Mouse (Mus musculus): ENCODE data around the gene Stk11. TPM values are rescaled to one million over a fixed set of nuclear protein-coding genes. Genes with fewer than 3 reads are reported as not detected.

Gene Stk11
- total and polyA plus RNA-seq, 3 experiments: 47.4 to 94.9 (median 65.9) TPM

- TF ChIP-seq SMC3 (IDR thresholded peaks at IDR 0.05; ENCODE audit: low read depth, low read length) (no peak), MAX (IDR thresholded peaks at IDR 0.05; ENCODE audit: low read length) (peak; percentile 29; the same call in 1 of the 2 replicates), RCOR1 (conservative IDR thresholded peaks at IDR 0.05; ENCODE audit: low read depth, low read length) (no peak), CHD2 (IDR thresholded peaks at IDR 0.05; ENCODE audit: low read length) (no peak), PAX5 (IDR thresholded peaks at IDR 0.05; ENCODE audit: low read length) (no peak), JUND (conservative IDR thresholded peaks at IDR 0.05; ENCODE audit: low read depth, low read length) (no peak), ZC3H11A (IDR thresholded peaks at IDR 0.05; ENCODE audit: low read depth, low read length) (no peak), ZMIZ1 (IDR thresholded peaks at IDR 0.05; ENCODE audit: low read depth, low read length) (peak; percentile 80), ZKSCAN1 (IDR thresholded peaks at IDR 0.05; ENCODE audit: borderline replicate concordance, low read depth, low read length) (no peak), TBP (conservative IDR thresholded peaks at IDR 0.05; ENCODE audit: low read depth, low read length) (0 out of 2 replicates have a peak, but pooled peaks have one; percentile 43), TCF12 (IDR thresholded peaks at IDR 0.05; ENCODE audit: low read depth, low read length) (peak; percentile 94), ETS1 (conservative IDR thresholded peaks at IDR 0.05; ENCODE audit: low read depth, low read length) (no peak)
These were observed 13.2 kb upstream of the Stk11 start (continued) for GRCm38 (mm10) chr10:80102216-80102915.

- H3K79me2 ChIP-seq (replicated peaks; ENCODE audit: control insufficient read depth, extremely low read depth, insufficient read depth, poor library complexity, severe bottlenecking): peaks cover 35% of the 10 kb centered on the region
- no peak overlapping the region for H3K27ac ChIP-seq (ENCODE audit: insufficient read depth, low read depth)
- no peak for DNase-seq (ENCODE audit: extremely low read depth)
- H3K27me3 ChIP-seq (replicated peaks): no peaks in the 10 kb centered on the region
- in situ Hi-C loops (cut with MboI; ENCODE audit: low pct_ligation_motif_present, low pct_unique_long_range_greater_than_20kb, low sequenced_read_pairs): no loop called here
- H3K4me2 ChIP-seq (ENCODE audit: insufficient read depth, low read depth, poor library complexity, severe bottlenecking): no peak overlapping the region
- H3K4me3 ChIP-seq (replicated peaks in 1 of 3; ENCODE audit: low read depth in 2 of 3, low read length in 2 of 3, poor library complexity in 1 of 3): peak overlapping the region in 1 of 3 experiments; percentile 95
- H3K36me3 ChIP-seq (replicated peaks in 1 of 2; ENCODE audit: control insufficient read depth in 1 of 2, insufficient read depth in 1 of 2, low read length in 1 of 2): peaks cover 0 to 26% of the 10 kb centered on the region in 2 experiments
- dilution Hi-C loops (cut with MboI; ENCODE audit: extremely low pct_ligation_motif_present, extremely low pct_unique_long_range_greater_than_20kb, low sequenced_read_pairs): no loop called here
- H3K4me1 ChIP-seq (ENCODE audit: control insufficient read depth in 1 of 2, insufficient read depth in 2 of 2): peaks cover 29 to 75% of the 10 kb centered on the region in 2 experiments
- 0 out of 2 replicates have a peak overlapping the region, but pooled peaks have one; percentile 7 for H3K9ac ChIP-seq (ENCODE audit: insufficient read depth, low read depth)
- TF ChIP-seq KAT2A (IDR thresholded peaks at IDR 0.05; ENCODE audit: insufficient replicate concordance, low read length) (no peak), JUN (IDR thresholded peaks at IDR 0.05; ENCODE audit: insufficient read depth, low read depth, low read length) (no peak), RAD21 (IDR thresholded peaks at IDR 0.05; ENCODE audit: low read depth, low read length) (no peak), PAX5 (IDR thresholded peaks at IDR 0.05; ENCODE audit: low read length) (no peak), JUND (conservative IDR thresholded peaks at IDR 0.05; ENCODE audit: low read depth, low read length) (no peak), POLR2A (IDR thresholded peaks at IDR 0.05; ENCODE audit: low read depth, low read length) (no peak), ETS1 (conservative IDR thresholded peaks at IDR 0.05; ENCODE audit: low read depth, low read length) (no peak), TBP (conservative IDR thresholded peaks at IDR 0.05; ENCODE audit: low read depth, low read length) (no peak), MEF2A (IDR thresholded peaks at IDR 0.05; ENCODE audit: borderline replicate concordance, low read depth, low read length) (no peak), ELF1 (IDR thresholded peaks at IDR 0.05; ENCODE audit: low read depth, low read length) (no peak), UBTF (IDR thresholded peaks at IDR 0.05; ENCODE audit: low read depth, low read length) (no peak)
- H3K9me3 ChIP-seq (replicated peaks; ENCODE audit: low read length): no peaks in the 10 kb centered on the region
These were observed 12.6 kb upstream of the Stk11 start for GRCm38 (mm10) chr10:80103032-80103431.

All from CH12.LX (cell line).